Mouse (Mus musculus) hindbrain, embryonic 14.5 days (tissue): ENCODE measurements at regions not wholly inside any gene's neighbourhood (a gene's known extent, or its start where the extent isn't known, plus 50 kb on each side); places are given as distances from the start of the nearest gene placed in this dataset.

Experiments used
- ATAC-seq: fragments of 200-750 bp; cut with Nextera tagmentation; 2 replicates; pipeline ENCODE4 v1.8.0; 2017; ENCODE audit warnings: moderate number of reproducible peaks, mild to moderate bottlenecking, moderate TSS enrichment, moderate library complexity; ENCODE audit not compliant: low FRiP score
- DNase-seq: peaks from one replicate; pipeline ENCODE4 v3.0.0-alpha.2; 2015; ENCODE audit warnings: low spot score
- H3K27ac ChIP-seq: fragments of 300-500 bp; sonication (generic); 2 replicates; pipeline ENCODE4 v1.5.1; 2014; ENCODE audit warnings: mild to moderate bottlenecking, moderate library complexity
- H3K27me3 ChIP-seq: fragments of 300-500 bp; sonication (generic); 2 replicates; pipeline ENCODE4 v1.6.1; 2014; ENCODE audit warnings: mild to moderate bottlenecking, low read length, mixed read lengths; ENCODE audit not compliant: control insufficient read depth, insufficient read depth
- H3K36me3 ChIP-seq: fragments of 300-500 bp; sonication (generic); replicated peaks from 2 replicates; pipeline ENCODE4 v1.6.1; 2014; ENCODE audit not compliant: control insufficient read depth, insufficient read depth
- H3K4me1 ChIP-seq: fragments of 300-500 bp; sonication (generic); replicated peaks from 2 replicates; pipeline ENCODE4 v1.6.1; 2014; ENCODE audit warnings: antibody characterized with exemption, low read length, mixed read lengths; ENCODE audit not compliant: control insufficient read depth, insufficient read depth
- H3K4me2 ChIP-seq: fragments of 300-500 bp; sonication (generic); replicated peaks from 2 replicates; pipeline ENCODE4 v1.6.1; 2014; ENCODE audit warnings: mild to moderate bottlenecking, moderate library complexity
- H3K4me3 ChIP-seq: fragments of 300-500 bp; sonication (generic); replicated peaks from 2 replicates; pipeline ENCODE4 v1.5.1; 2014; ENCODE audit warnings: mild to moderate bottlenecking, low read length
- H3K9ac ChIP-seq: fragments of 300-500 bp; sonication (generic); 2 replicates; pipeline ENCODE4 v1.6.1; 2014
- H3K9me3 ChIP-seq: fragments of 300-500 bp; sonication (generic); 2 replicates; pipeline ENCODE4 v1.6.1; 2016; ENCODE audit warnings: low read length; ENCODE audit not compliant: control insufficient read depth
- WGBS: fragments of 180-500 bp; shearing (Covaris S2); extraction: QIAGEN DNeasy Blood & Tissue Kit; methylation state at CpG from one replicate; pipeline ENCODE4 v1.1.7; 2014; 5-methylcytosine and 5-hydroxymethylcytosine counted together

DNA sequence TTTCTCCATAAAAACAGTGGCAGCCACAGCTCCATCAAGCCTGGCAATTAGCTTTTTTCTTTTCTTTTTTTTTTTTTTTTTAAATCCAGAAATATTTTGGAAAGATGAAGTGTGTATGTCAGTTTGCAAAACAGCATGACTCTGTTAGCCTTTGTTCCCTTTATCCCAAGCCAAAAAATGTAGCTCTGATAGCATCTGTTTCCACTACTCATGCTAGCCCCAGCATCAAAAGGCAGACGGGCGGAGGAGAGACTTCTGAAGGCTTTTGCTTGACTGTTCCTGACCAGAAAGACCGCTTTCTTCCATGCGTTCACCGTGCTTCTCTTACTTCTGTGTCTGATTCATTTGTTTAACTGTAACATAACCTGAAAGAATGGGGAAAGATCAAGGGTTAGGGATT lies 1039.5 kb downstream of the Ttll7 start:
- no peaks in the 10 kb centered on the region for H3K4me1 ChIP-seq
- H3K36me3 ChIP-seq = no peaks in the 10 kb centered on the region
- 83% methylated on average over 5 of the region's 5 CpGs for WGBS
- no peak overlapping the region for H3K4me3 ChIP-seq
- H3K9me3 ChIP-seq = no peaks in the 10 kb centered on the region
- H3K27me3 ChIP-seq = no peaks in the 10 kb centered on the region
- DNase-seq (no peak), ATAC-seq (no peak)
- no peak overlapping the region for H3K4me2 ChIP-seq
- no peak overlapping the region for H3K9ac ChIP-seq
- no peak overlapping the region for H3K27ac ChIP-seq

DNA sequence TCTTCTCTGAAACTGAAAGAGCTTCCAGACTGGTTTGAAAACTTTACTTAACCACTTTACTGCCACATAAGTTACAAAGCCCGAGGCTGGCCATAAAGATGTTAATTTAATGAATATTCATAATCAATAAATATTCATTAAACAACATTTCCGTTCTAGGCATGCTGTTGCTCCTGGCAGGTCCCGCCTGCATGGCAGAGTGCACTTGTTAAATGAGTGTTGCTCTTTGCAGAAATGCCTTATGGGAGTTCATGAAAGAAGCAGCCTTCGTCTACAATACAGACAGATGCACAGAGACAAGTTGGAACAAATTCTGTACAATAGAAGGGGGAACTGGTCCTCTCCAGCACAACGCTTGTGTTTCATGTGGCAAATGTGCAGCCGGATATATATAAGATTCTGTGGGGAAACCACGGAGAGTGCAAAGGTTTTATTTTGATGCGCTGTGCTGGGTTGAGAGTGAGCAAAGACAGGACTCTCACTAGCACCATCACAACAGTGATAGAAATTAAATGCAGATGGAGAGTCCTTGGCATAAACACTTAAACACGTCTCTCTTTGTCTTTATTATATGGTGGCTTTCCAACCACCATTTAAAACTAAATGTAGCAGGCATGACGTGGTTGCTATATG lies 1034.2 kb downstream of the Ttll7 start:
- peaks cover 7% of the 10 kb centered on the region for H3K4me1 ChIP-seq
- no peak for ATAC-seq
- no peaks in the 10 kb centered on the region for H3K27me3 ChIP-seq
- peak; percentile 32 for DNase-seq
- H3K9me3 ChIP-seq = no peaks in the 10 kb centered on the region
- no peak overlapping the region for H3K4me3 ChIP-seq
- H3K9ac ChIP-seq = no peak overlapping the region
- no peak overlapping the region for H3K27ac ChIP-seq
- WGBS = 42% methylated on average over 10 of the region's 10 CpGs
- H3K36me3 ChIP-seq = no peaks in the 10 kb centered on the region
- H3K4me2 ChIP-seq = 0 out of 2 replicates have a peak overlapping the region, but pooled peaks have one; percentile 26

DNA sequence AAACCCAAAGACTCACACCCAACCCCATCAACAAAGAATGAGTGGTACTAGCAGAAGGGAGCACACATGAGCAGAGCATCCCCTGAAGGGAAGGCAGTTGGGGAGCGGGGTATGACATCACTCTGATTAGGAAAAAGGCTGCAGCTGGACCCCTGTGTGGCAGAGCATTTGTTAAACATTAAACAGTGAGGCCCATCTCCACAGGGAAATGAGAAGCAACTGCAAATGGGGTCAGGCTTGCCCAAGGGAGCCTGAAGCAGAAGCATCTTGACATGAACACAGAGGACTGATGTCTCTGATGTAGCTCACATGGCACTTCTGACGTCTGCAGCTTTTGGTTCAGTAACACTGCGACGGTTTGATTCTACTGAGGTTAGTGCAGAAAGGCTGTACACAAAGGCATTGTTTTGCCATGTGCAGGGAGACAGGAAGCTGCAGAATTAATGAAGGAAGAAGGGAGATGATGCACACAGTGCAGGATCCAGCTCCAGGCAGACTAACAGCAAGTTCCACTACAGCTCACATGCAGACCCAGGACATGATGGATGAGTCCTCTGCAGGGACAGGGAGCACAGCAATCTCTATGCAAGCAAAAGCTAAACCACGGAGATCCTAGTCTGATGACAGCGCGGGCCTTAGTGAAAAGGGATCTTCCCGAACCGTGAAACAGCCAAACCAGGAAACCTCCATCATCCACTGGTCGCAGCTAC lies 1030.9 kb downstream of the Ttll7 start:
- peak; percentile 68 for ATAC-seq
- H3K27me3 ChIP-seq = no peaks in the 10 kb centered on the region
- no peak overlapping the region for H3K4me3 ChIP-seq
- DNase-seq = no peak
- 37% methylated on average over 10 of the region's 10 CpGs for WGBS
- no peaks in the 10 kb centered on the region for H3K9me3 ChIP-seq
- no peaks in the 10 kb centered on the region for H3K36me3 ChIP-seq
- H3K9ac ChIP-seq = no peak overlapping the region
- no peak overlapping the region for H3K27ac ChIP-seq
- no peak overlapping the region for H3K4me2 ChIP-seq
- H3K4me1 ChIP-seq = peaks cover 7% of the 10 kb centered on the region

DNA sequence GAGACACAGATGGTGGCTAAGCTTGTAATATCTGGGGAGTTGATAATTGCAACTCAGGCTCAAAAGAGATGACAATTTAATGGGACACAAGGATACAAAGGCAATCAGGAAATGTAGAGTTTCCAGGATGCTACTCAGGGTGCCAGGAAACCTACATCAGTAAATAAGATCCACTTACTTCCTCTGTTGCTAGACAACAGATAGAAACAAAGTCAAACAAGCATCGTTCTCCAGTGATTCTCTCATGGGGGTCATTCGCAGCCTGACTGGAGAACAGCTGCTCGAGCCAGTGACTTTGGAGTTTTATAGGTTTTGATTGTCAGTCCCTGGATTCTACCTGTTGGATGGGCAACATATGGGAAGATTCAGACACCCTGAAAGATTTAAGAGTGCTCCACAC lies 1026.5 kb downstream of the Ttll7 start:
- no peak overlapping the region for H3K9ac ChIP-seq
- no peaks in the 10 kb centered on the region for H3K27me3 ChIP-seq
- ATAC-seq = no peak
- H3K4me1 ChIP-seq = peaks cover 7% of the 10 kb centered on the region
- 57% methylated on average over 3 of the region's 3 CpGs for WGBS
- no peaks in the 10 kb centered on the region for H3K9me3 ChIP-seq
- H3K27ac ChIP-seq = no peak overlapping the region
- DNase-seq = no peak
- no peak overlapping the region for H3K4me3 ChIP-seq
- H3K4me2 ChIP-seq = no peak overlapping the region
- no peaks in the 10 kb centered on the region for H3K36me3 ChIP-seq

DNA sequence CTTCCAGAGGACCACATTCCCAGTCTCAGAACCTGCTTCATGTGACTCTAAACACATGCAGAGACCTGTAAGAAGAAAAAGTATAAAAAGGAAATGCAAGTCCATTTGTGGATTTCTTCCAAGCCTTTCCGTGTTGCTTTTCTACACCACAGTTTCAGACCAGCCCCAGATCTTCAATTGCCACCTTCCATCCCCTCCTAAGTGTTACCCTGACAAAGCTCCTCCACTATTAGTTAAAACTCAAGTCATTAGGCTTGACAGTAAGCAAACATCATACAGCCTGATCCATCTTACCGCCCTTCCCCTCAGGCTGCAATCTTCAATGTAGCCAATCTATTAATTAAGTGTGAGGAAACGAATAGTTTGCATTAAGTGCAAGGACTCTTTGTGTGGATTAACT lies 1016.1 kb downstream of the Ttll7 start:
- 78% methylated on average over 3 of the region's 3 CpGs for WGBS

DNA sequence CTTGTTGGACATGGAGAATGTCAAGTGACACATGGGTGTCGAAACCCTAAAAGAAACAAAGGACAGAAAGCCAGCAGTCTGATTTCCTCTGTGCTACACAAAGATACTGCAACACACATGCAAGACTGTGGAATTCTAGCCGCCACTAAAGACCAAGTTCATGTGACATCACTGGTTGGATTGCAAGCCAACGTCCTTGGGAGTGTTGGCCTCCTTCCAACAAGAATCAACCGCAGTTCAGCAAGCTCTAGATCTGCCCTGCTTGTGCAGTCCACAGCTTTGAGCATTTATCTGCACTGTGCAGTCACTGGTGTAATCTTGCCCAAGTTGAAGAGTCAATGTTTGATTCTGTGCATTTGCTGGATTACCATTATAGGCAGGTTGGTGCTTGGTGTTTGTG lies 1001.2 kb downstream of the Ttll7 start:
- Histone ChIP-seq H3K27ac (no peak overlapping the region), H3K9me3 (no peaks in the 10 kb centered on the region), H3K9ac (no peak overlapping the region), H3K36me3 (no peaks in the 10 kb centered on the region), H3K4me1 (no peaks in the 10 kb centered on the region), H3K4me2 (no peak overlapping the region), H3K4me3 (no peak overlapping the region), H3K27me3 (no peaks in the 10 kb centered on the region)
- no peak for DNase-seq
- ATAC-seq = no peak
- 74% methylated on average over 4 of the region's 4 CpGs for WGBS

More for the DNA sequence above, 1016.1 kb downstream of the Ttll7 start:
- DNase-seq (no peak), ATAC-seq (no peak)
- H3K36me3 ChIP-seq = no peaks in the 10 kb centered on the region
- H3K27ac ChIP-seq = no peak overlapping the region
- H3K4me3 ChIP-seq = no peak overlapping the region
- H3K4me2 ChIP-seq = no peak overlapping the region
- H3K9ac ChIP-seq = no peak overlapping the region
- H3K27me3 ChIP-seq = no peaks in the 10 kb centered on the region
- no peaks in the 10 kb centered on the region for H3K9me3 ChIP-seq
- H3K4me1 ChIP-seq = no peaks in the 10 kb centered on the region

DNA sequence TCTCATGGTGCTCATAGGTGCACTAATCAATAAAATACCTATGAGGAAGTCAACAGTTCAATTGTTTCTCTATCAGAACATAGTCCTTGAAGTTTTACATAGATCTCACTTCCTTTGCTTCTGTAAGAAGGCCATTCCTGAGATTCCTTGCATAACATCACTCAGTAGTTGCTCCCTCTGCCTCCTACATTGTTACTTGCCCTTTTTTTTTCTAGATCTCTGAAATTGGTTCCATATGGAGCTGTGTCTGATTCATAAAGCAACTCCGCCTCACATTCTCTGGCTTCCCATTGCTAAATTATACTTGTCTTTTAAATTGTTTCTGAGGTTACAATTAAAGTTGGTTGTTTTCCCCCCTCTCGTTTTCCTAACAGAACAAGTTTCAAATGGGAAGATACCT lies 1000.7 kb downstream of the Ttll7 start:
- no peak overlapping the region for H3K27ac ChIP-seq

DNA sequence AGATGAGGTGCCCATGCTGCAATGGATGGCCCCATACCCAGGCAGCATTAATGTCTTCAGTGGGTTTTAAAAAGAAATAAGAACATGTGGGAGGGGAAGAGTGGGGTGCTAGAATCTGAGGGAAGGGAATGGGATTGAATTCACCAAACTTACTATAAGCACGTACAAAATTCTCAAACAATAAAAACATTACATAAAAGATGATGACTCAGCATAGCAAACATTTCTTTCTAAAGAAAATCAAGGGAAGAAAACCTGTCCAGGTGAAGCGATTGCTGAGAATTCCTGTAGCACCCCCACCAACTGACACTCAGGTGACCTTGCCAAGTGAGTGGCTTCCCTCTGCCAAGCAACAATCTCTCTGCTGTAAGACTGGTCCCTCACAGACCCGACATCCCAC lies 989.2 kb downstream of the Ttll7 start:
- DNase-seq = no peak
- Histone ChIP-seq H3K4me1 (no peaks in the 10 kb centered on the region), H3K27ac (no peak overlapping the region)

More for the DNA sequence above, 1000.7 kb downstream of the Ttll7 start:
- H3K27me3 ChIP-seq = no peaks in the 10 kb centered on the region
- DNase-seq = no peak
- no peak overlapping the region for H3K4me3 ChIP-seq
- WGBS = 85% methylated on average over 2 of the region's 2 CpGs
- no peak overlapping the region for H3K4me2 ChIP-seq
- no peak overlapping the region for H3K9ac ChIP-seq
- no peak for ATAC-seq
- H3K9me3 ChIP-seq = no peaks in the 10 kb centered on the region
- H3K4me1 ChIP-seq = no peaks in the 10 kb centered on the region
- no peaks in the 10 kb centered on the region for H3K36me3 ChIP-seq

DNA sequence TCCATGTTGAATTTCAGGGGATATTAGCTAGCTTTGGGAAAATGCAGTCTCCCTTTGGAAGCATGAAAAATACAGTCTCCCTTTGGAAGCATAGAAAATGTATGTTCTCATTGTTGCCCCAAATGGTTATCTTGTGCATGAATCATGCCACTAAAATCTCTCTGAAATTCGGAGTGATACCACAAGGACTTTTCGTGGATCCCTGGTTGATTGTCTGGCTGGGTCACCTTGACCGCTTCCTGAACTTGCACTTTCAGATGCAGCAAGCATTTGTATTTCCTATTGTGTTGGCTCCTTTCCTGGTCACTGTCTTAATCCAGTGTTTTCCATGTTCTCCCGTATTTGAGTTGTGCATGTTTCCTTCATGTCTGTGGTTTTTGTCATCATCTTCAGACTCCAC lies 986.6 kb downstream of the Ttll7 start:
- DNase-seq = no peak
- Histone ChIP-seq H3K27ac (no peak overlapping the region), H3K9me3 (no peaks in the 10 kb centered on the region), H3K4me1 (no peaks in the 10 kb centered on the region), H3K4me3 (no peak overlapping the region), H3K4me2 (no peak overlapping the region), H3K9ac (no peak overlapping the region), H3K36me3 (no peaks in the 10 kb centered on the region), H3K27me3 (no peaks in the 10 kb centered on the region)
- 94% methylated on average over 4 of the region's 4 CpGs for WGBS
- no peak for ATAC-seq

More for the DNA sequence above, 989.2 kb downstream of the Ttll7 start:
- H3K9ac ChIP-seq = no peak overlapping the region
- ATAC-seq = no peak
- no peak overlapping the region for H3K4me2 ChIP-seq
- H3K27me3 ChIP-seq = no peaks in the 10 kb centered on the region
- WGBS = 80% methylated on average over 3 of the region's 3 CpGs
- H3K4me3 ChIP-seq = no peak overlapping the region
- H3K9me3 ChIP-seq = no peaks in the 10 kb centered on the region
- no peaks in the 10 kb centered on the region for H3K36me3 ChIP-seq
